Mouse (Mus musculus) kidney, postnatal 36 days (tissue): ENCODE measurements around the gene Fastkd5.
"Not testable (repeated sequence)": the region's sequence is repeated elsewhere in the genome, so short reads cannot be mapped to it uniquely, and the experiment has no call there.

Experiments
- DNase-seq, 2 experiments: peaks; one replicate each; pipeline ENCODE4 v3.0.0; 2021 to 2022; ENCODE audit warnings: mixed read lengths in 2 of 2

The Fastkd5 gene

GRCm38 (mm10) chr2:130629839-130630203 lies at the start of gene Fastkd5, which contains the start of gene Ubox5:
TSS of gene Fastkd5 (minus strand) at chr2:130630027.
TSS of gene Ubox5 (minus strand) at chr2:130630038.
- DNase-seq: peak; percentile 93 to 97

DNA sequence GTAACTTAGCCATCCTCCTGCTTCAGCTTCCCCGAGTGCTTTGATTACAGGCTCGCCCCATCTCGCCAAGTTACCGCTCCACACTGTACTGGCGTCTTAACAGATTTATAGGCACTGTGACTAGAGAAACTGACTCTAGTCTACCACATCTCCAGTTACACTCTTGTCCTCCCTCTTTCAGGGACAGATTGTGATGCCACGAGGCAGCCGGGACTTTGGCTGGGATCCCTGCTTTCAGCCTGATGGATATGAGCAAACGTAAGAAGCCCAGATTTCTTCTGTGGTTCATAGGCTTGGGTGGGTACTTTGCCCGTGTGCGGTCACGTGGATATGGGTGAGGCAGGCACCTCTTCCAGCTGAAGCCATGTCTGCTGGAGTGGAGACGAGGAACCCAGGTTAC lies 49.3 kb upstream of the Fastkd5 start:
- DNase-seq: no peak

DNA sequence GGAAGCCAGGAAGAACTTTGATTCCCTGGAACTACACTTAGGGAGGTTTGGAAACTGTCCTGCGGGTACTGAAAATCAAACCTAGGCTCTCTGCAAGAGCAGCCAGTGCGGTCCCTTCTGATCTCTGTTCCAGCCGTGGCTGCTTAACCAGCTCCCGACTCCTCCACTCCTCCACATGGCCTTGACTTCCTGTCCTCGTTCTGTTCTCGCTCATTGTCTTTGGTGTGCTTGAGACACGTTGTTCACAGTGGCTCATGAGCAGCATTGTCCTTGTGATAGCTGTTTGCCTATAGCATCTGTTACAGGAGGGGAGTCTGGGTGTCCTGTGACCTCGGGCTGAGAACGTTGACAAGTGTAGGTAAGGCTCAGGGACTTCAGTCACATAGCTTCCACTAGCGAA lies 47.4 kb upstream of the Fastkd5 start:
- no peak for DNase-seq

DNA sequence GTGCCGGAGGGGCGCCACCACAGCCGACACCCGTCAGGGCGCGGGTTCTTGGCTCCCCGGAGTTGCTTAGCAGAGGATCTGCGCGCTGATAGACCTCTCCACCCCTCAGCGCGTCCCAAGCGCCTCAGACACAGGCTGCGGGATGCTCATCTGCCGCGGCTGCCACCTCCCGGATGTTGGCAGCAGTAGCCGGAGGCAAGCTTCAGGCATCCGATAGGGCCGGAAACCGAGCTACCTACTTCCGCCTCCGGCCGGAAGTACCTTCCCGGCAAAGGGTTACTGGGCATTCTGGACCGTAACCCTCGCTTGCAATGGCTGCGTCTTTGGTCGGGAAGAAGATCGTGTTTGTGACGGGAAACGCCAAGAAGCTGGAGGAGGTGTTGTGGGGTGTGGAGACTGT lies 37.7 kb upstream of the Fastkd5 start, which contains the start of gene Itpa:
Itpa (plus strand) TSS at position 52 of the 400 bp plus-strand sequence.
- peak; percentile 90 to 92 for DNase-seq

- DNase-seq: peak; percentile 94 to 97
Measured at GRCm38 (mm10) chr2:130664102-130664701, 34.4 kb upstream of the Fastkd5 start, which contains the start of gene Ddrgk1. TSS of gene Ddrgk1 (minus strand) at chr2:130664659.

DNA sequence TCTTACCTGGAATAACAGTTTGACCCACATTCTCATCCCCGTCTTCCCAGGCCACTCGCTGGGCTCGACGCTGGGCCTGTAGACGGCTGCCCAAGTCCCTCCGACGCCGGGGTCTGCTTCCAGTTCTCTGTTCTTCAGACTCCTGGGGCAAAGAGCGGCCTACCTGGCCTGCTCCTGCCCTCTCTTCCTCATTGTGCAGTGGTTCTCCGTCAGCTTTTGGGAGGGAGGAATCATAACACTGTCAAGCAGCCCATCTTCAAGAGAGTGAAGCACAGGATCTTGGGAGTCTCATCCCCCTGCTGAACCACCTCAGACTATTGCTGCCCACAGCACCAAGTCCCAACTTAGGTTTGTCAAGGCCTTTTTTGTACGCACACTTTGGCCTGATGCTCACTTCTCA lies 33.5 kb upstream of the Fastkd5 start:
- DNase-seq: no peak

DNA sequence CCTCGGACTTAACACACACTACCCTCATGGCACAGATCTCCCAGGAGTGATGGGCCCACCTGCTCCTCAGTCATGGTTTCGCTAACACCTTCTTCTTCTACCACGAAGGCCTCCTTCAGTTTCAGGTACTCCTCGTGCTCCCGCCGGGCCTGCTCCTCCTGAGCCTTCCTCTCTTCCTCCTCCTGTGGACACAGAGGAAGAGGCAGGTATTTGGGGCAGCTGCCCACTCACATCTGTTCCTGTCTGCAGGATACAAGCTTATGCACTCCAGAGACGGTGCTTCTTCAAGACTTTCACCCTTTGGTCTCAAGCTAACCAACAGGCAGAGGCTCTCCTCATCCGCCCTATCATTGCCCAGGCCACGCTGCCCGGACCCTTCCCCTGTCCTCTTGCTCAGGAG lies 28.7 kb upstream of the Fastkd5 start:
- no peak for DNase-seq

DNA sequence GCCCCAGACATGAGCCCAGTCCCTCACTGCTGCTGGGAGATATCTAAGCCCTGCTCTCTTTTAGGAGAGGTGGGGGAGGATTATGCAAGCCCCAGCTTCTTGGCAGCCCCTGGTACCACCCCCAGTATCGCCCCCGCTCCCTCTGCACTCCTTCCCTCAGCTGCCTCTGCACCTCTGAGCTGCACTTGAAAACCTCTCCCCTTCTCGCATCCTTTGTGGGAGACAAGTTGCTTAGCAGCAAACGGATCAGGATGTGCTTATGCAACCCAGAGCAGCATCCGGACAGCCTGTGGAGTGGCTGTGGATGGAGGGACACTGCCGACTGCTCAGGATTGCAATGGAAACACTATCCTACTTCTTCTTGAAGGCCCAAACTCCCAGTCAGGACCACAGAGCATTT lies 27.7 kb upstream of the Fastkd5 start:
- DNase-seq: no peak

- DNase-seq: no peak
Measured at GRCm38 (mm10) chr2:130656536-130656935, 26.7 kb upstream of the Fastkd5 start.

GRCm38 (mm10) chr2:130655660-130656339 lies 26.0 kb upstream of the Fastkd5 start:
- DNase-seq: no peak

GRCm38 (mm10) chr2:130653760-130654159 lies 23.9 kb upstream of the Fastkd5 start:
- no peak for DNase-seq

- no peak for DNase-seq
Measured at GRCm38 (mm10) chr2:130653303-130653702, 23.5 kb upstream of the Fastkd5 start.

DNA sequence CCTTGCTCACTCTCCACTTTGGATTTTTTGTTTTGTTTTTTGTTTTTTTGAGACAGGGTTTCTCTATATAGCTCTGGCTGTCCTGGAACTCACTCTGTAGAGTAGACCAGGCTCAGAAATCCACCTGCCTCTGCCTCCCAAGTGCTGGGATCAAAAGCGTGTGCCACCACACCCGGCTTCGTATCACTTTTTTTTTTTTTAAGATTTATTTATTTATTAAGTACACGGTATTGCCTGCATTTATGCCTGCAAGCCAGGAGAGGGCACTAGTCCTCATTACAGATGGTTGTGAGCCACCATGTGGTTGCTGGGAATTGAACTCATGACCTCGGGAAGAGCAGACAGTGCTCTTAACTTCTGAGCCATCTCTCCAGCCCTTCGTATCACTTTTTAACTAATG lies 19.2 kb upstream of the Fastkd5 start:
- not testable (repeated sequence) for DNase-seq

GRCm38 (mm10) chr2:130645198-130645597 lies 15.4 kb upstream of the Fastkd5 start:
- DNase-seq: no peak

DNA sequence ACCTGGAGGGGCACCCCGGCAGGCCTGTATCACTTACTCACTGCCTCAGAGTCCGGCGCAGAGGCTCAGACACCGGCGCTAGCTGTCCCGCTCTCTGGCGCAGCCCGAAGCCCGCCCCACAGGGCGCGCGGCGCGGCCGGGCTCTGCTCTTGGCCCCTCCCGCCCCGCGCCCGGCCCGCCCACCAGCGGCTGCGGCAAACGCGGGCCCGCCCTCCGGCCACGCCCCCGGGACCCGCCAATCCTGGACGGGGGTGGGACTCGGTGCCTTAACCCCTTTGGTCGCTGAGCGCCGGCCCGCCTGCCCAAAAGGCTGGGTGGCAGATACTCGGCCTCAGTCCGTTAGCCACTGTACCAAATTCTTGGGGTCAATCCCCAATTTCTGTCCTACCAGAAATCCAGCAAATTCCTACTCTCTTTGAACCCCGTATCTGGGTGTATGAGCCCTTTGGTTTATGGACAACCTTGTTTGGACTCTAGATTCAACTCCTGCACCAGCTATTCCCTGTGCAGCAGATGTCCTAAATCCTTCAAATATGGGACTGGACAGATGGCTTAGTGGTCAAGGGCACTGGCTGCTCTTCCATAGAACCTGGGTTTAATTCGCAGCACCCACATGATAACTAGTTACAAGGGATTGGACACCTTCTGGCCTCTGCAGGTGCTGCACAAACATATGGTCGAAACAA lies 13.0 kb upstream of the Fastkd5 start, which contains the start of gene Lzts3:
Lzts3 (minus strand) TSS at position 120 of the 686 bp plus-strand sequence.
- DNase-seq: peak; percentile 95 to 98

DNA sequence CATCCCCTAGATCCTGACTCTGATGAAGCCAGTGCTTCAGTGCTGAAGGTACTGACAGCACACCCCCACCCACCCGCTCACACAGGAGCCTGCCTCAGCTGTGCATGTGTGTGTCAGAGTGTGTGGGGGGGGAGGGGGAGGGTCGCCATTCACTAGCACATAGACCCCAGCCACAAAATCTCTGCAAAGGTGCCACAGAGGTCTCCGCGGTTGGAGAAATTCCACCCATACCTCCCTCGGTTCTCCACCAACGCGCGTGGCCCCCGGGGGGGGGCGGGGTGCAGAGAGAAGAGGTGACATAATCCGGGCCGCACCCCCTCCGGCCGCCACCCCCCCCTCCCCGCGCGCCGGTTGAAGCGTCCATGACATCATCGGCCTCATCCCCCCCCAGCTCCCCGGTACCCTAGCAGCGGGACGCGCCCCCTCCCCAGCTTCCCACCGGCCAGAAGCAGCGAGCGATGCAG lies 12.4 kb upstream of the Fastkd5 start:
- no peak for DNase-seq

DNA sequence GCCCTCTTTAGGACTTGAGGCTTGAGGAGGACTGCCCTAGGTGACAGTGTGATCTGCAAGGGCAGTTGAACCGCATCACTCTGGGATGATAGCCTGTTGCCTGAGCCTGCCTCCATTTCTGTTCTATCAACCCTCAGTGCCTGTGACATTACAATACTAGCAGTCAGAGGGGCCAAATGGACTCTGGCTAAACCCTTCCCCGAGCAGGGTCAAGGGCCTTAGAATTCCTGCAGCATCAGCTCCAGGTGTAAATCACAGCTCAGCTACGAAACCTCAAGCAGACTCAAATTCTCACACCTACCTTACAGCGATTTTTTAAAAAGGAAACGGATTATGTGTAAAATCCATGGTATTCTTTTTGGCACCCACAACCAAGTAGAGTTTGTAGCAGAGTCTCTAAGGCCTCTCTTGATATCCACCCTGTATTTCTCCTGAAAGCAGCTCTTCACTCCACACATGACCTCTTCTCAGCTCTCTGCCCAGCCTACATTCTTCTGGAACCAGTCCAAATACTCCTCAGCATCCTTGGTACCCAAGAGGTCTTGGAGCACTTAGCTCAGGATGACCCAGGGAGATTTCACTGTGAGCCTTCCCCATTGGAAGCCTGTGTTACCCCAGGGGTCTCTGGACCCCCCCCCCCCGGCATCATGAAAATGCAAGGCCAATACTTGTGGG lies 11.7 kb upstream of the Fastkd5 start:
- DNase-seq: peak; percentile 46 to 61

GRCm38 (mm10) chr2:130639276-130639675 lies 9.4 kb upstream of the Fastkd5 start:
- peak in 1 of 2 experiments; percentile 72 for DNase-seq

DNA sequence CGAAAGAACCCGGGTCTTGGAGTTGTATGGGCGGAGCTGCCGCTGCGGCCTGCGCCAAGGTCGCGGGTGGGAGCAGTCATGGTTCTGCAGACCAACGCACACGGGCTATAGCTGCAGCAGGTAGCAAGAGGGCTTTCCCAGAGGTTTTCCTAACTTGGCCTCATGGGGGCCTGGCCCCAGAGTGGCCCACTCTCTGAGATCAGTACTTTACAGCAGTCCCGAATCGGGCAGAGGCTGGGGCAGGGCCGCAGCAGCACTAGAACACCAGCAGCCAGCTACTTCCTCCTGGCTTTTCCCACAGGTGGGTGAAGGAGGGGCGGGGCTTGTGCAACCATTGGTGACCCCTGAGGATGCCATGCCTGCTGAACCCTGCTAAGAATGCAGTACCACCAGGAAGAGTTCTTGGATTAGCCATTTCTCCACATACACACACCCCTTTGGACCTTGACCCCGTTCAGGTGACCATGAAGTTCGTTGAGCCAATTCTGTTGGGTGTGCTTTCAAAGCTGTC lies 8.3 kb upstream of the Fastkd5 start:
- DNase-seq: peak; percentile 93 to 95

GRCm38 (mm10) chr2:130635847-130636246 lies 6.0 kb upstream of the Fastkd5 start:
- DNase-seq: peak in 1 of 2 experiments; percentile 23

- DNase-seq: peak in 1 of 2 experiments; percentile 38
Measured at GRCm38 (mm10) chr2:130634739-130635411, 5.0 kb upstream of the Fastkd5 start.
